Mouse (Mus musculus) mesoderm, embryonic 11.5 days (tissue): ENCODE measurements around the gene Pacs1.
"Not testable (repeated sequence)": the region's sequence is repeated elsewhere in the genome, so short reads cannot be mapped to it uniquely, and the experiment has no call there.

Source experiments
- DNase-seq: peaks from one replicate; pipeline ENCODE4 v3.0.0-alpha.2; 2012; ENCODE audit warnings: low read depth, low spot score

Gene Pacs1

GRCm38 (mm10) chr19:5097521-5098362, 175.2 kb downstream of the Pacs1 start:
- peak; percentile 63 for DNase-seq

DNA sequence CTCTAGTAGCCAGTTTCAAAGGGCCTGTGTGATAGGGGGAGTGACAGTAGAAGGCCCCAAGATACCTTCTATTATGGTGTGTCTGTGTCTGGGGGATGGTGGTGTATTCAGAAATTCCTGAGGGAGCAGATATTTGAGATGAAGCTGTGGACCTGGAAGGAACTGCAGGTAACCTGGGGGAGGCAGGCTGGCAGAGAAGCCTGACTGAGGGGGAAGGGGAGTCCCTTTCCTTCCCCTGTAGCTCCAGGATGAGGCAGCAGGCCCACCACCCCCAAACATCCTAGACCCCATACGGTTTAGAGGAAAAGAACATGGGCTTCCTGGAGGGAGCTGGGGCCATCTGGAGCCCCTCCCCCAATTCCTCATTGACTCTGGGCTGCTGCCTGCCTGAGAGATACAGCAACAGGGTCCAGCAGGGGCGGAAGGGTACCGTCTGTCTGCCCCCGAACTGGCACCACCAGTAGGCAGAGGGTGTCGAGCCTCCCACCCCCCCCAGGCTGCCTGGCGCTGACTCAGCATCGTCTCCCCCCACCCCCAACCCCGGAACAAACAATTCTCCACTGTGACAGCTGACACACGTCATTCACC, 176.9 kb downstream of the Pacs1 start:
- no peak for DNase-seq

DNA sequence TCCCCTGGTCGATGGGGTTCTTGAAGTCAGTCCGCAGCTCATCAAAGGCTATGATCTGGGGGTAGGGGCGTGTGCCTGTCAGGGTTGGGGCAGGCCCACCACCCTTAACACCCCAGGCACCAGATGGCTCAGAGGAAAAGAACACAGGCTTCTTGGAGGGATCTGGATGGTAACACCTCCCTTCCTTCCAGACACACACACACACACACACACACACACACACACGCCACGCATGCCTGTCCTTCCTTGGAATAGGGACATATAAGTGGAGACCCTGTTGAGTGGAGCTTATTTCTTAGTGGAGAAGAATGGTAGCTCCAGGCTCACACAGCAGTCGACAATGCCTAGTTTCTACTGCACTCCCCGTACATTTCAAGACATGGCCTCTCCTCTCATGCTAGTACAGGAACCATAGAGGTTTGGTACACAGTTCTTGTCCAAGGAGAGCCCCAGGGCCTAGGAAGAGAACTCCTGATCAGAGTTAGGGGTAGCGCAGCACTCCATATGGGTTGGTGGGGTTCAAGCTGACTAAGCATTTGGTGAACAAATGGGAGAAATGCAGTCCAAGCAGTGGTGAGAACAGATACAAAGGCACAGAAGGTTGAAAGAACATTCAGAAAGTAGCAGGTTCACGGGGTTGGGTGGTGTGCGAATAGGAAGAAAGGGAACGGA, 178.0 kb downstream of the Pacs1 start:
- DNase-seq = no peak

GRCm38 (mm10) chr19:5094243-5094632, 178.7 kb downstream of the Pacs1 start:
- DNase-seq = peak; percentile 96

DNA sequence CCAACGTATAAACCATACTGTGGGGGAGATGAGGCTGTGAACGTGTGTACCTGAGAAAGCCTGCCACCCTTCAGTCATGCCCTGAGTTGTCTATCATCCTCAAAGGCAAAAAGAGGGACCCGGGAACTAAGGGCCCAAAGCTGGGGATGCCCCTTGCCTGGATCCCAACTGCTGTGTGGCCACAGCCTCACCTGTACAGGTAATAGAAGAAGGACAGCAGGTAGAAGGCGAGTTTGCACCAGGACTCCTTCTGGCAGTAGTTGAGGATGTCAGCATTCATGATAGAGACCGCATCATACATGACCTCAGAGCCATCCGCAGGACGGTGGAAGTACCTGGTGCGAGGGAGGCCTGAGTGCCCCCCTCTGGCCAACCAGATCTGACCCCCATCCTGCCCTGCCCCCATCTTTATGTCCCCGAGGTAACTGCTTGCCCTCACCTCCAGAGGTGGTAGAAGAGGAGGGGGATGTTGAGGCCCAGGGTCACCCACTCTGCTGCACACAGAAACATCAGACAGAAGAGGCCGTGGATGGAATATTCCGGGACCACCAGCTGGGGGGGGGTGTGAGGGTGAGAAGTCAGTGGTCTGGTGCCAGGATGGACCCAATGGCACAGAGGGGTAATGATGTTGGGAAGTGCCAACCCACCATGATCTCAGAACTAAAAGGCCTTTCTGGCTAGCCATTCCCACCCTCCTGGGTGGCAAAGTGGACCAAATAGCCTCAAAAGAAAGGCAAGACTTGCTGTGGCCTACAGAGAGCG, 179.3 kb downstream of the Pacs1 start:
- no peak for DNase-seq

- DNase-seq = no peak
Observed at GRCm38 (mm10) chr19:5092083-5092482, 180.8 kb downstream of the Pacs1 start.

DNA sequence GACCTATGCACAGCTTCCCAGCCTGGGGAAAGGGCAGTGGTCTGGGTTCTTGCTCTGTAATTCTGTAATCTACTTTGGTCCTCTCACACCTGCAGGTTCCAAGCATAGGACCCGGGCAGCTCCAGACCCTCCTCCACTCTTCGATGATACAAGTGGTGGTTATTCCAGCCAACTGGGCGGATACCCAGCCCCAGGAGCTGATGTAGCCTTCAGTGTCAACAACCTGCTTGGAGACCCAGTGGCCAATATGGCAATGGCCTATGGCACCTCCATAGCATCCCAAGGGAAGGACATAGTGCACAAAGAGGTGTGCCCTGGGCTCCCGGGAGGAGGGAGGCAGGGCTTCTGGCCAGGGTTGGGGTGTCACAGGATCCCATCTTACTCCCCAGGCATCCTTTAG, 183.6 kb downstream of the Pacs1 start:
- no peak for DNase-seq

GRCm38 (mm10) chr19:5087884-5088728, 184.8 kb downstream of the Pacs1 start, which contains the start of gene Yif1a:
TSS of gene Yif1a (plus strand) at chr19:5088538.
- peak; percentile 98 for DNase-seq

DNA sequence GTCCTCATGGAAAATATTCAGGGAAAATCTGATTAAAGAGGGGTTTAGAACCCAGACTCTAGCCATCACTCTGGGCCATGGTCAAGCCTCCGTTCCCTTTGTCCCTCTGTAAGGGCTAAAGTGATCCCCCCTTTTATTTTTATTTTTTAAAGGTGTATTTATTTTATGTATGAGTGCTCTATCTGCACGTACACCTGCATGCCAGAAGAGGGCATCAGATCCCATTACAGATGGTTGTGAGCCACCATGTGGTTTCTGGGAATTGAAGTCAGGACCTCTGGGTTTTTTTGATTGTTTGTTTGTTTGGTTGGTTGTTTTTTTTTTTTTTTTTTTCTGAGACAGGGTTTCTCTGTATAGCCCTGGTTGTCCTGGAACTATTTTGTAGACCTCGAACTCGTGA, 186.4 kb downstream of the Pacs1 start:
- not testable (repeated sequence) for DNase-seq

DNA sequence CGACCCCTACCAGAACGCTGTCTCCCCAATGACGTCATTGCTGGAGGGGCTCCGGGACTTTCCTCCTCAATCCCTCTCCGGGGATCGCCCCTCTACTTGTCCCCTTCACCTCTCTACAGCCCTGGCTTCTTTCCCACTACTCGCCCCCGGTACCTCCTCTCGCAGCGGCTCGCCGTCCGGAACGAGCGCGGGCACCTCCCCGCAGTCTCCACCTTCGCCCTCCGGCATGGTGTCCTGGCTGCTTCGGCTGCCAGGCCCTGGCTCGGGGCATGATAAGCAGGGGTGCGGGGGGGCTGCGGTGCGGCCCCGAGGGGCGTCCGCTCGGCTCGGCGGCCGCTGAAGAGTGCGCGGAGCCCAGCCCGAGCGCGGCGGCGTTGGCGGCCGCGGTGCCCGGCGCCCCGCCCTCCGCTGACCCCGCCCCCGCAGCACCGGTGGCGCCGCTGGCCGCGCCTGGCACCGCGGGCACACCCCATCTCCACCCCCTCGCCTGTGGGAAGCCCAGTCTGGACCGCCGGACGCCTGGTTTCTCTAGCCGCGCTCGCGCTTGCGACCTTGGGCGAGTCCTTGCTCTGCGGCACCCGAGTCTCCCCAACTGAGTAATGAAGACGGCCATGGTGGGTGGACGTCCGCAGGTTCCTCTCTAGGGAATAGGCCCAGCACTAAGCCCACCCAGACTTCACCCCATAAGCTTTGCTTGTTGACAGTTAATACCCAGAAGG, 187.6 kb downstream of the Pacs1 start, which contains the start of gene Tmem151a:
TSS of gene Tmem151a (minus strand) at position 387 of the 719 bp plus-strand sequence.
- no peak for DNase-seq

GRCm38 (mm10) chr19:5084834-5085144, 188.1 kb downstream of the Pacs1 start:
- no peak for DNase-seq

DNA sequence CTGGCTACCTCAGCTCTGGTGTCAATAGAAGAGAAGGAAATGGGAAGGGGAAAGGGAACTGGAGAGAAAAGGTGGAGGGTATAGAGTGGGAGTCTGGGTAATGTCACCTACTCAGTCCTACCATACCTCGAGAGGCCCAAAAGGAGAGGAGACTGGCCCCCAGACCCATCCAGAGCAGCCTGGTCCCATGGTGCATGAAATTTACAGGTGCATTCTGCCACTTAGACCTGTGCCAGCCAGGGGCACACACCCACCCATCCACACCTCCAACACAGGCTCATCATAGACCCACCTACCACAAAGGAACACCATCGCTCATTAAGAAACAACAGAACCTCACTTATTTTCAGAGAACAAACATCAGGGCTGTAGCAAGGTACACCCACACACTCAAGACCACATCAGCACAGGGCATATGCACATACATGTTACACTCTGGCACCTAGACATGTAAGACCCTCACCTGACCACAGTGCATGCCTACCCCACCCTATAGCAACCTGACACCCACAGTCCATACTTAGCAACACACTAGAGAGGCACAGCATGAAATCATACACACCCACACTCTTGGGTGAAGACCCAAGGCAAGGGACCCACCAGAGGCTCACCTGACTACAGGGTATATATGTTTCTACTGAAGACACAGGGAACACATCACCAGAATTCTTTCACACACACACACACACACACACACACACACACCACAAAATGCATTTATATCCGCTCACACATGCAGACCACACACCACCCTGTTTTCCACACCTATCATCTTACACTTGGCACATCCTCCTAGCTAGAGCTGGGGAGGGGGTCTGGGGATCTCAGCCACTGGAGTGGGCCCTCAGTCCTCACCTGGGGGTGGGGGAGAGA, 188.7 kb downstream of the Pacs1 start:
- no peak for DNase-seq
